Mouse (Mus musculus): ENCODE measurements around the gene Stk19.

DNA sequence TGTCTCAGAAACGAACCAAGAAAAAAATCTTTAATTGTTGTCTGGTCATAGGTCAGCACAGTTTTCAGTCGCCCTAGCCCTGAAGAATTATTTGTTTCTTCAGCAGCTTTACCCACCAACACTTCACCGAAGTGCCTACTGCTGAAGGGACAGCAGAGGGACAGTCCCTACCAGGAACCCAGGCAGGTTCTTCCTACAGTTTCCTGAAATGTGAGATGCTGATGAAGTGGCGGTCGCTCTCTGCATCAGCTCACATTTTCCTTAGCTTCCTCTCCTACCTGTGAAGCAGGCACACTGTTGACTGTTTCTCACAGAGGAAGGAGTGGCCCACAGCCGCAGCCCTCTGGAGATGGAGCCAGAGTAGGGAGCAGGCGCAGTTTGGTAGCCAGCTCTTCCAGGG, 29.2 kb upstream of the Stk19 start:
- TF ChIP-seq CTCF (IDR thresholded peaks at IDR 0.05) = no peak
- TF ChIP-seq POLR2A (IDR thresholded peaks at IDR 0.05; ENCODE audit: insufficient read depth, low read depth, low read length) = no peak
